Mouse (Mus musculus): ENCODE measurements around the gene Ip6k2. TPM values are rescaled to one million over a fixed set of nuclear protein-coding genes. Genes with fewer than 3 reads are reported as not detected.
A peak's percentile ranks its signal among the peaks of the same experiment; 100 is the strongest.

Ip6k2 gene
- polyA plus RNA-seq, 1 experiment = 45.5 TPM

DNA sequence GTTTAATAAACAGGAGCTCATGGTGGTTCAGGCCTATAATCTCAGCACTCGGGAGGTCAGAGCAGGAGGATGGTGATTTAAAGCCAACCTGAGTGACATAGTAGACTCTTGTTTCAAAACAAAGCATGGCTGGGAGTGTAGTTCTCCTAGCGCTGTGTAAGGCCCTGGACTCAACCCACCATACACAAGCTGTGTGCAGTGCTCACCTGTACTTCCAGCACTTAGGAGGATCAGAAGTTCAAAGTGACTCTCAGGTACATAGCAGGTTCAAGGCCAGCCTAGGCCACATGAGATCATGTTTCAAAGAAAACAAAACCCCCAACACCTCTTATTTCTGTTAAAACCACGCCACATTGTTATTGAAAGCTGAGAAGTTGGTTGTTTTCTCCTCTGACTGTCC, 5.1 kb downstream of the Ip6k2 start:
- Histone ChIP-seq H3K27me3 (ENCODE audit: control insufficient read depth, insufficient read depth, insufficient read length) (no peaks in the 10 kb centered on the region), H3K4me2 (ENCODE audit: low read depth) (no peak overlapping the region), H3ac (ENCODE audit: control insufficient read depth, insufficient read length) (no peak overlapping the region), H3K36me3 (ENCODE audit: control insufficient read depth, insufficient read depth) (peaks cover 12% of the 10 kb centered on the region), H3K79me2 (ENCODE audit: control insufficient read depth, insufficient read depth) (peaks cover 100% of the 10 kb centered on the region), H3K4me3 (no peak overlapping the region)
- TF ChIP-seq CEBPB (IDR thresholded peaks at IDR 0.05; ENCODE audit: insufficient read depth, poor library complexity, severe bottlenecking) = no peak
- TF ChIP-seq SRF (IDR thresholded peaks at IDR 0.05; ENCODE audit: control insufficient read depth, insufficient read length, low read depth) = no peak
- no peak for TF ChIP-seq POLR2AphosphoS2 (IDR thresholded peaks at IDR 0.05; ENCODE audit: insufficient read length, low read depth)
- no peak for TF ChIP-seq USF1 (IDR thresholded peaks at IDR 0.05; ENCODE audit: low read depth)
- no peak for TF ChIP-seq MAX (IDR thresholded peaks at IDR 0.05; ENCODE audit: low read depth)
- no peak for TF ChIP-seq MYOG (IDR thresholded peaks at IDR 0.05; ENCODE audit: control insufficient read depth in 1 of 3, insufficient read depth in 1 of 3, insufficient read length in 2 of 3, low read depth in 2 of 3)
- TF ChIP-seq TCF3 (IDR thresholded peaks at IDR 0.05; ENCODE audit: insufficient read length, low read depth) = no peak
- TF ChIP-seq TCF12 (IDR thresholded peaks at IDR 0.05; ENCODE audit: insufficient read depth, poor library complexity, severe bottlenecking) = no peak

- Histone ChIP-seq H3K36me3 (ENCODE audit: control insufficient read depth, insufficient read depth) (peaks cover 7% of the 10 kb centered on the region), H3ac (ENCODE audit: control insufficient read depth, insufficient read length) (no peak overlapping the region), H3K79me2 (ENCODE audit: control insufficient read depth, insufficient read depth) (peaks cover 100% of the 10 kb centered on the region), H3K4me3 (no peak overlapping the region), H3K27me3 (ENCODE audit: control insufficient read depth, insufficient read depth, insufficient read length) (no peaks in the 10 kb centered on the region), H3K4me2 (ENCODE audit: low read depth) (peak overlapping the region; percentile 27)
- TF ChIP-seq TCF3 (IDR thresholded peaks at IDR 0.05; ENCODE audit: insufficient read length, low read depth) = no peak
- TF ChIP-seq POLR2AphosphoS2 (IDR thresholded peaks at IDR 0.05; ENCODE audit: insufficient read length, low read depth) = no peak
Measured at GRCm38 (mm10) chr9:108792307-108792706, 8.7 kb downstream of the Ip6k2 start.

GRCm38 (mm10) chr9:108792730-108793129, 9.1 kb downstream of the Ip6k2 start:
- Histone ChIP-seq H3K79me2 (ENCODE audit: control insufficient read depth, insufficient read depth) (peaks cover 100% of the 10 kb centered on the region), H3ac (ENCODE audit: control insufficient read depth, insufficient read length) (no peak overlapping the region), H3K4me2 (ENCODE audit: low read depth) (peak overlapping the region; percentile 44), H3K4me3 (no peak overlapping the region), H3K27me3 (ENCODE audit: control insufficient read depth, insufficient read depth, insufficient read length) (no peaks in the 10 kb centered on the region), H3K36me3 (ENCODE audit: control insufficient read depth, insufficient read depth) (peaks cover 8% of the 10 kb centered on the region)
- no peak for TF ChIP-seq MAX (IDR thresholded peaks at IDR 0.05; ENCODE audit: low read depth)
- TF ChIP-seq TCF12 (IDR thresholded peaks at IDR 0.05; ENCODE audit: insufficient read depth, poor library complexity, severe bottlenecking) = peak; percentile 93
- peak; percentile 79 to 96 (median 95) for TF ChIP-seq MYOG (IDR thresholded peaks at IDR 0.05; ENCODE audit: control insufficient read depth in 1 of 3, insufficient read depth in 1 of 3, insufficient read length in 2 of 3, low read depth in 2 of 3)
- peak; percentile 75 to 98 (median 93) for TF ChIP-seq MYOD1 (IDR thresholded peaks at IDR 0.05; ENCODE audit: control insufficient read depth in 1 of 3, insufficient read length in 2 of 3, low read depth in 2 of 3)
- peak; percentile 42 for TF ChIP-seq POLR2AphosphoS2 (IDR thresholded peaks at IDR 0.05; ENCODE audit: insufficient read length, low read depth)
- no peak for TF ChIP-seq CEBPB (IDR thresholded peaks at IDR 0.05; ENCODE audit: insufficient read depth, poor library complexity, severe bottlenecking)
- peak; percentile 94 for TF ChIP-seq TCF3 (IDR thresholded peaks at IDR 0.05; ENCODE audit: insufficient read length, low read depth)

DNA sequence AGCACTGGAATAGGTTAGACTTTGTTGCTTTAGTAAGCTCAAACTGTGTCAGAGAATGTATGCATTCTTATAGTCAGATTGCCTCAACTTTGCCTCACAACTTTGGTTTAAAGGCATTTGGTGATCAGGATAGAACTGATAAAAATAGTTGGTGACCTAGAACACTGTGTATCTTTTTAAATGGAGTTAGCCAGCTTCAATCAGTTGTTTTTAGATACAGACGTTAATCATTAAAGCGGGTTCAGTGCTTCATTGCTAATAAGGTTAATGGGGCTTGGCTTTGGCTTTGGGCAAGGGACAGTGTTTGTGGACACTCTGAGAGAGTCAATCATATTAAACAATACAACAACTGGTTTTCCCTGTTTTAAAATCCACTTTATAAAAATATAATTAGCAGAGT, 11.7 kb downstream of the Ip6k2 start:
- H3K36me3 ChIP-seq (ENCODE audit: control insufficient read depth, insufficient read depth) = peaks cover 25% of the 10 kb centered on the region
- H3K27me3 ChIP-seq (ENCODE audit: control insufficient read depth, insufficient read depth, insufficient read length) = no peaks in the 10 kb centered on the region
- peak overlapping the region; percentile 19 for H3K4me3 ChIP-seq
- no peak overlapping the region for H3ac ChIP-seq (ENCODE audit: control insufficient read depth, insufficient read length)
- H3K4me2 ChIP-seq (ENCODE audit: low read depth) = peak overlapping the region; percentile 94
- TF ChIP-seq REST (IDR thresholded peaks at IDR 0.05; ENCODE audit: insufficient read depth, insufficient read length) (no peak), USF1 (IDR thresholded peaks at IDR 0.05; ENCODE audit: low read depth) (no peak), TCF3 (IDR thresholded peaks at IDR 0.05; ENCODE audit: insufficient read length, low read depth) (no peak), MYOD1 (IDR thresholded peaks at IDR 0.05; ENCODE audit: control insufficient read depth in 1 of 3, insufficient read length in 2 of 3, low read depth in 2 of 3) (no peak), POLR2A (IDR thresholded peaks at IDR 0.05; ENCODE audit: insufficient read length, low read depth) (no peak), MAX (IDR thresholded peaks at IDR 0.05; ENCODE audit: low read depth) (no peak), TCF12 (IDR thresholded peaks at IDR 0.05; ENCODE audit: insufficient read depth, poor library complexity, severe bottlenecking) (no peak), E2F4 (IDR thresholded peaks at IDR 0.05; ENCODE audit: insufficient read depth) (no peak), POLR2AphosphoS2 (IDR thresholded peaks at IDR 0.05; ENCODE audit: insufficient read length, low read depth) (no peak), SRF (IDR thresholded peaks at IDR 0.05; ENCODE audit: control insufficient read depth, insufficient read length, low read depth) (no peak), MYOG (IDR thresholded peaks at IDR 0.05; ENCODE audit: control insufficient read depth in 1 of 3, insufficient read depth in 1 of 3, insufficient read length in 2 of 3, low read depth in 2 of 3) (no peak), CEBPB (IDR thresholded peaks at IDR 0.05; ENCODE audit: insufficient read depth, poor library complexity, severe bottlenecking) (no peak)
- peaks cover 90% of the 10 kb centered on the region for H3K79me2 ChIP-seq (ENCODE audit: control insufficient read depth, insufficient read depth)

DNA sequence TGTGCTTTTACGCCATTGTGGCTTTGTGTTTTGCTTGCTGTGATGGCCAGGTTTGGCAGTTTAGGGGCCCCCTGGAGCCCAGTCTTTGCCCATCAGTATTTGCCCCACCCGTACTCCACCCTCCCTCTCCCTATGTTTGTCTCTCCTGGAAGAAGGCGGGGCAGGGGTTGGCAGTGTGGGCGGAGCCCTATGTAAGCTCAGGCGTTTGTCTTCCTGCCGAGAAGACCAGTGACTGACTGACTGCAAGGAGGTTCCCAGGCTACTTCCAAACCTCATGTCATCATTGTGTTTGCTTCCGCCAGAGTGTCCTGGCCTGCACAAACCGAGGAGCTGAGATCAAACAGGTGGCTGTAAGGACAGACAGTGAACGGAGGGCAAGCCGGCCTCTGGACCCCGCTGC, 12.2 kb downstream of the Ip6k2 start:
- TF ChIP-seq TCF12 (IDR thresholded peaks at IDR 0.05; ENCODE audit: insufficient read depth, poor library complexity, severe bottlenecking) = no peak
- TF ChIP-seq MAX (IDR thresholded peaks at IDR 0.05; ENCODE audit: low read depth) = no peak
- TF ChIP-seq POLR2AphosphoS2 (IDR thresholded peaks at IDR 0.05; ENCODE audit: insufficient read length, low read depth) = no peak
- TF ChIP-seq REST (IDR thresholded peaks at IDR 0.05; ENCODE audit: insufficient read depth, insufficient read length) = no peak
- TF ChIP-seq MYOD1 (IDR thresholded peaks at IDR 0.05; ENCODE audit: control insufficient read depth in 1 of 3, insufficient read length in 2 of 3, low read depth in 2 of 3) = no peak
- TF ChIP-seq USF1 (IDR thresholded peaks at IDR 0.05; ENCODE audit: low read depth) = no peak
- TF ChIP-seq SRF (IDR thresholded peaks at IDR 0.05; ENCODE audit: control insufficient read depth, insufficient read length, low read depth) = no peak
- no peak for TF ChIP-seq TCF3 (IDR thresholded peaks at IDR 0.05; ENCODE audit: insufficient read length, low read depth)
- TF ChIP-seq MYOG (IDR thresholded peaks at IDR 0.05; ENCODE audit: control insufficient read depth in 1 of 3, insufficient read depth in 1 of 3, insufficient read length in 2 of 3, low read depth in 2 of 3) = no peak
- no peak for TF ChIP-seq CEBPB (IDR thresholded peaks at IDR 0.05; ENCODE audit: insufficient read depth, poor library complexity, severe bottlenecking)
- TF ChIP-seq E2F4 (IDR thresholded peaks at IDR 0.05; ENCODE audit: insufficient read depth) = no peak
- no peak for TF ChIP-seq POLR2A (IDR thresholded peaks at IDR 0.05; ENCODE audit: insufficient read length, low read depth)
- Histone ChIP-seq H3K79me2 (ENCODE audit: control insufficient read depth, insufficient read depth) (peaks cover 86% of the 10 kb centered on the region), H3K4me3 (peak overlapping the region; percentile 19), H3K4me2 (ENCODE audit: low read depth) (peak overlapping the region; percentile 94), H3ac (ENCODE audit: control insufficient read depth, insufficient read length) (no peak overlapping the region), H3K36me3 (ENCODE audit: control insufficient read depth, insufficient read depth) (peaks cover 30% of the 10 kb centered on the region), H3K27me3 (ENCODE audit: control insufficient read depth, insufficient read depth, insufficient read length) (no peaks in the 10 kb centered on the region)
